ENCODE assay signal across 8 mouse cellular contexts in the genomic region with DNA sequence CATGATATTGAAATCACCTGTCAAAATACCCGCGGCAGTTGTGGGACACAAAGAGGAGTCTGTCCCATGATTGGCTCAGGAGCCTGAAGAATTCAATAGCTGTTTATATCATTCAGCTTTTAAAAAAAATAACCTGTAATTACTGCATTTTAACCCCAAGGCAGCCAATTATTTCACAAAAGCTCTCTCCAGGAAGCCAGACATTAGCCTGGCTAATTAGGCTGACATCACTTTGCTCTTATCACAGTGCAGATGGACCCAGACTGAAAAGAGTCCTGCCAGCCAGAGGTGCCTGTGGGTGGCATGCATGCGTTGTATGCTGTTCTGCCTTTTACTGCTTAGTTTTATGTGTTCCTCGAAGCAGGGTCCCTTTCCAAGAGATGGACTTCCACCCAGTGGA.
DNase-seq lines count a peak whose midpoint lies in the region; ATAC-seq lines count a peak whose summit lies in the region.

No protein-coding gene starts in this region.

- H3K27me3 ChIP-seq in heart, embryonic 11.5 days (ENCODE audit: control insufficient read depth, insufficient read depth, low read length), result no peaks in the 10 kb centered on the region
- peaks cover 3% of the 10 kb centered on the region; the same call in 1 of the 2 replicates for H3K27me3 ChIP-seq in hindbrain, embryonic 12.5 days
- no peaks in the 10 kb centered on the region for H3K27me3 ChIP-seq in midbrain, embryonic 16.5 days (ENCODE audit: control insufficient read depth, insufficient read depth, low read depth, low read length)
- no peaks in the 10 kb centered on the region for H3K27me3 ChIP-seq in heart, embryonic 10.5 days (ENCODE audit: insufficient read depth, poor library complexity, severe bottlenecking)

- 18% methylated on average over 4 of the region's 4 CpGs for WGBS in heart, embryonic 11.5 days (ENCODE audit: insufficient replicate concordance)
- WGBS in hindbrain, embryonic 12.5 days, result 22% methylated on average over 4 of the region's 4 CpGs
- 13% methylated on average over 4 of the region's 4 CpGs for WGBS in midbrain, embryonic 16.5 days
- WGBS in heart, embryonic 10.5 days, result 29% methylated on average over 4 of the region's 4 CpGs

- H3K36me3 ChIP-seq in heart, embryonic 11.5 days (ENCODE audit: control insufficient read depth, insufficient read depth, low read length), result no peaks in the 10 kb centered on the region
- H3K36me3 ChIP-seq in hindbrain, embryonic 12.5 days, result no peaks in the 10 kb centered on the region
- H3K36me3 ChIP-seq in midbrain, embryonic 16.5 days (ENCODE audit: control insufficient read depth, insufficient read depth, low read length), result no peaks in the 10 kb centered on the region
- H3K36me3 ChIP-seq in heart, embryonic 10.5 days, result no peaks in the 10 kb centered on the region

- DNase-seq in heart, adult 18-20 months, result peak; percentile 23 to 25
- DNase-seq in brain, adult 2 months (ENCODE audit: low read depth, low spot score), result peak; percentile 43
- DNase-seq in testis, postnatal 14 days (ENCODE audit: low spot score), result no peak
- no peak for DNase-seq in heart, embryonic 10.5 days (ENCODE audit: low spot score)
- no peak for DNase-seq in right cerebral cortex, postnatal 36 days (ENCODE audit: low spot score in 2 of 2)

- H3K4me2 ChIP-seq in heart, embryonic 11.5 days, result no peak overlapping the region
- H3K4me2 ChIP-seq in hindbrain, embryonic 12.5 days (replicated peaks), result no peak overlapping the region
- no peak overlapping the region for H3K4me2 ChIP-seq in midbrain, embryonic 16.5 days (ENCODE audit: low read length)

- H3K4me3 ChIP-seq in heart, embryonic 11.5 days (ENCODE audit: low read depth, low read length), result no peak overlapping the region
- no peak overlapping the region for H3K4me3 ChIP-seq in hindbrain, embryonic 12.5 days
- no peak overlapping the region for H3K4me3 ChIP-seq in midbrain, embryonic 16.5 days (ENCODE audit: low read depth, low read length)
- H3K4me3 ChIP-seq in heart, embryonic 10.5 days, result no peak overlapping the region

- peaks cover 12% of the 10 kb centered on the region for H3K4me1 ChIP-seq in heart, embryonic 11.5 days (ENCODE audit: control insufficient read depth, insufficient read depth, low read length)
- peaks cover 25% of the 10 kb centered on the region for H3K4me1 ChIP-seq in hindbrain, embryonic 12.5 days
- H3K4me1 ChIP-seq in midbrain, embryonic 16.5 days (ENCODE audit: control insufficient read depth, insufficient read depth, low read length), result 0 out of 2 replicates have a peak, but pooled peaks cover 5% of the 10 kb centered on the region
- H3K4me1 ChIP-seq in heart, embryonic 10.5 days, result peaks cover 43% of the 10 kb centered on the region

- no peak for ATAC-seq in heart, embryonic 11.5 days (replicated peaks; ENCODE audit: insufficient number of reproducible peaks, low FRiP score, low TSS enrichment)
- peak; percentile 73 for ATAC-seq in hindbrain, embryonic 12.5 days (ENCODE audit: low FRiP score)
- peak; percentile 87 for ATAC-seq in midbrain, embryonic 16.5 days

- H3K9me3 ChIP-seq in heart, embryonic 11.5 days (replicated peaks; ENCODE audit: control insufficient read depth, low read length), result no peaks in the 10 kb centered on the region
- no peaks in the 10 kb centered on the region for H3K9me3 ChIP-seq in hindbrain, embryonic 12.5 days (replicated peaks)
- H3K9me3 ChIP-seq in midbrain, embryonic 16.5 days (replicated peaks; ENCODE audit: control insufficient read depth, low read length, poor library complexity, severe bottlenecking), result no peaks in the 10 kb centered on the region
- no peaks in the 10 kb centered on the region for H3K9me3 ChIP-seq in heart, embryonic 10.5 days

- no peak overlapping the region for H3K9ac ChIP-seq in heart, embryonic 11.5 days (ENCODE audit: low read depth, low read length)
- H3K9ac ChIP-seq in hindbrain, embryonic 12.5 days, result no peak overlapping the region
- no peak overlapping the region for H3K9ac ChIP-seq in midbrain, embryonic 16.5 days (ENCODE audit: low read depth, low read length)

- H3K27ac ChIP-seq in heart, embryonic 11.5 days (ENCODE audit: low read depth, low read length), result no peak overlapping the region
- no peak overlapping the region for H3K27ac ChIP-seq in hindbrain, embryonic 12.5 days
- H3K27ac ChIP-seq in midbrain, embryonic 16.5 days (ENCODE audit: low read length), result no peak overlapping the region
- H3K27ac ChIP-seq in heart, embryonic 10.5 days, result no peak overlapping the region

Comparison
In these comparisons a context has a peak if more than half of its experiments do, and no peak if none do; other contexts are left out.
1. DNase-seq: peak in heart, adult 18-20 months (2 of 2) and brain, adult 2 months (single experiment); none in testis, postnatal 14 days (single experiment), heart, embryonic 10.5 days (single experiment) and right cerebral cortex, postnatal 36 days (0 of 2).